Mouse (Mus musculus): ENCODE data around the gene Oxsr1.

Gene Oxsr1

GRCm38 (mm10) chr9:119340212-119340580, 18.0 kb upstream of the Oxsr1 start:
- in situ Hi-C loops (cut with MboI; ENCODE audit: unreplicated experiment in 2 of 2): loop anchor here in 1 of 2 experiments (25.0 kb wide), 1 partner anchor 628 kb away; no protein-coding TSS in a partner anchor

GRCm38 (mm10) chr9:119339558-119340211, 17.5 kb upstream of the Oxsr1 start, which contains the start of gene Acaa1a:
Acaa1a (plus strand) TSS chr9:119339676.
- in situ Hi-C loops (cut with MboI; ENCODE audit: unreplicated experiment in 2 of 2): loop anchor here in 1 of 2 experiments (25.0 kb wide), 1 partner anchor 627 kb away; no protein-coding TSS in a partner anchor

GRCm38 (mm10) chr9:119339106-119339505, 16.9 kb upstream of the Oxsr1 start:
- in situ Hi-C loops (cut with MboI; ENCODE audit: unreplicated experiment in 2 of 2): loop anchor here in 1 of 2 experiments (25.0 kb wide), 1 partner anchor 627 kb away; no protein-coding TSS in a partner anchor

- in situ Hi-C loops (cut with MboI; ENCODE audit: unreplicated experiment in 2 of 2): loop anchor here in 1 of 2 experiments (25.0 kb wide), 1 partner anchor 626 kb away; no protein-coding TSS in a partner anchor
These were observed 16.1 kb upstream of the Oxsr1 start for GRCm38 (mm10) chr9:119338350-119338749.

- in situ Hi-C loops (cut with MboI; ENCODE audit: unreplicated experiment in 2 of 2): loop anchor here in 1 of 2 experiments (25.0 kb wide), 1 partner anchor 626 kb away; no protein-coding TSS in a partner anchor
These were observed 15.6 kb upstream of the Oxsr1 start for GRCm38 (mm10) chr9:119337842-119338241.

GRCm38 (mm10) chr9:119335571-119335970, 13.3 kb upstream of the Oxsr1 start:
- in situ Hi-C loops (cut with MboI; ENCODE audit: unreplicated experiment in 2 of 2): loop anchor here in 1 of 2 experiments (25.0 kb wide), 1 partner anchor 623 kb away; no protein-coding TSS in a partner anchor

GRCm38 (mm10) chr9:119334834-119335233, 12.6 kb upstream of the Oxsr1 start:
- in situ Hi-C loops (cut with MboI; ENCODE audit: unreplicated experiment in 2 of 2): loop anchor here in 1 of 2 experiments (25.0 kb wide), 1 partner anchor 623 kb away; no protein-coding TSS in a partner anchor

GRCm38 (mm10) chr9:119334324-119334723, 12.1 kb upstream of the Oxsr1 start:
- in situ Hi-C loops (cut with MboI; ENCODE audit: unreplicated experiment in 2 of 2): loop anchor here in 1 of 2 experiments (25.0 kb wide), 1 partner anchor 622 kb away; no protein-coding TSS in a partner anchor

GRCm38 (mm10) chr9:119330186-119330963, 8.1 kb upstream of the Oxsr1 start:
- in situ Hi-C loops (cut with MboI; ENCODE audit: unreplicated experiment in 2 of 2): loop anchor here in 1 of 2 experiments (25.0 kb wide), 1 partner anchor 618 kb away; no protein-coding TSS in a partner anchor

GRCm38 (mm10) chr9:119328488-119328887, 6.3 kb upstream of the Oxsr1 start:
- in situ Hi-C loops (cut with MboI; ENCODE audit: unreplicated experiment in 2 of 2): loop anchor here in 1 of 2 experiments (25.0 kb wide), 1 partner anchor 616 kb away; no protein-coding TSS in a partner anchor

- in situ Hi-C loops (cut with MboI; ENCODE audit: unreplicated experiment in 2 of 2): no loop called here
These were observed 1.9 kb upstream of the Oxsr1 start for GRCm38 (mm10) chr9:119324130-119324529.

GRCm38 (mm10) chr9:119323260-119323645, 1.0 kb upstream of the Oxsr1 start:
- in situ Hi-C loops (cut with MboI; ENCODE audit: unreplicated experiment in 2 of 2): no loop called here

GRCm38 (mm10) chr9:119321392-119322229, 616 bp downstream of the Oxsr1 start:
- in situ Hi-C loops (cut with MboI; ENCODE audit: unreplicated experiment in 2 of 2): no loop called here

GRCm38 (mm10) chr9:119320946-119321345, 1.3 kb downstream of the Oxsr1 start:
- in situ Hi-C loops (cut with MboI; ENCODE audit: unreplicated experiment in 2 of 2): no loop called here

GRCm38 (mm10) chr9:119320446-119320845, 1.8 kb downstream of the Oxsr1 start:
- in situ Hi-C loops (cut with MboI; ENCODE audit: unreplicated experiment in 2 of 2): no loop called here

GRCm38 (mm10) chr9:119318891-119319290, 3.3 kb downstream of the Oxsr1 start:
- in situ Hi-C loops (cut with MboI; ENCODE audit: unreplicated experiment in 2 of 2): no loop called here

- in situ Hi-C loops (cut with MboI; ENCODE audit: unreplicated experiment in 2 of 2): no loop called here
These were observed 9.1 kb downstream of the Oxsr1 start for GRCm38 (mm10) chr9:119313096-119313495.

- in situ Hi-C loops (cut with MboI; ENCODE audit: unreplicated experiment in 2 of 2): no loop called here
These were observed 13.2 kb downstream of the Oxsr1 start for GRCm38 (mm10) chr9:119309067-119309466.

- in situ Hi-C loops (cut with MboI; ENCODE audit: unreplicated experiment in 2 of 2): no loop called here
These were observed 16.4 kb downstream of the Oxsr1 start for GRCm38 (mm10) chr9:119305863-119306262.

- in situ Hi-C loops (cut with MboI; ENCODE audit: unreplicated experiment in 2 of 2): no loop called here
These were observed 23.7 kb downstream of the Oxsr1 start for GRCm38 (mm10) chr9:119298563-119298962.
